In genomic region chr4:63493351-63494121, GRCm38 (mm10) we compare ENCODE assay signal across 8 mouse cellular contexts. TPM values are rescaled to one million over a fixed set of nuclear protein-coding genes. Genes with fewer than 3 reads are reported as not detected.
DNase-seq lines count a peak whose midpoint lies in the region; ATAC-seq and TF ChIP-seq lines count a peak whose summit lies in the region.

No protein-coding gene starts in this region.

- intact Hi-C loops in heart, adult 2 months (cut with DNase I): no loop called here

- no peak overlapping the region for H3K27ac ChIP-seq in heart, embryonic 11.5 days (ENCODE audit: low read depth, low read length)
- H3K27ac ChIP-seq in heart, adult 2 months: no peak overlapping the region
- H3K27ac ChIP-seq in stomach, embryonic 15.5 days: no peak overlapping the region

- H3K9ac ChIP-seq in heart, embryonic 11.5 days (ENCODE audit: low read depth, low read length): no peak overlapping the region
- H3K9ac ChIP-seq in heart, adult 2 months (ENCODE audit: low read depth, low read length): no peak overlapping the region
- no peak overlapping the region for H3K9ac ChIP-seq in stomach, embryonic 15.5 days

- 0 out of 2 replicates have a peak overlapping the region, but pooled peaks have one; percentile 5 for H3K4me3 ChIP-seq in heart, embryonic 11.5 days (ENCODE audit: low read depth, low read length)
- H3K4me3 ChIP-seq in heart, adult 2 months: no peak overlapping the region
- H3K4me3 ChIP-seq in stomach, embryonic 15.5 days (replicated peaks): no peak overlapping the region

- no peak for ATAC-seq in heart, embryonic 11.5 days (replicated peaks; ENCODE audit: insufficient number of reproducible peaks, low FRiP score, low TSS enrichment)
- no peak for ATAC-seq in stomach, embryonic 15.5 days (ENCODE audit: insufficient read depth, low FRiP score, low read depth)
- no peak for ATAC-seq in granulocyte monocyte progenitor cell, adult 5-6 weeks (replicated peaks; ENCODE audit: poor library complexity, severe bottlenecking)

- peaks cover 15% of the 10 kb centered on the region for H3K4me1 ChIP-seq in heart, embryonic 11.5 days (ENCODE audit: control insufficient read depth, insufficient read depth, low read length)
- peaks cover 3% of the 10 kb centered on the region for H3K4me1 ChIP-seq in heart, adult 2 months (ENCODE audit: control insufficient read depth, insufficient read depth, low read length)
- H3K4me1 ChIP-seq in stomach, embryonic 15.5 days: peaks cover 20% of the 10 kb centered on the region

- no peak for DNase-seq in heart, adult 2 months
- peak; percentile 30 for DNase-seq in thymus, postnatal 4 days
- DNase-seq in thymus, adult 18-20 months: no peak
- peak; percentile 21 to 34 for DNase-seq in kidney, postnatal 4 days
- DNase-seq in cerebellum, postnatal 36 days: no peak

- WGBS in heart, embryonic 11.5 days (ENCODE audit: insufficient replicate concordance): 54% methylated on average over 9 of the region's 9 CpGs
- 65% methylated on average over 9 of the region's 9 CpGs for WGBS in heart, adult 2 months
- 42% methylated on average over 9 of the region's 9 CpGs for whole genome bisulfite sequencing in stomach, embryonic 15.5 days

- H3K36me3 ChIP-seq in heart, embryonic 11.5 days (ENCODE audit: control insufficient read depth, insufficient read depth, low read length): no peaks in the 10 kb centered on the region
- H3K36me3 ChIP-seq in heart, adult 2 months (ENCODE audit: control insufficient read depth, insufficient read depth, low read length): no peaks in the 10 kb centered on the region
- H3K36me3 ChIP-seq in stomach, embryonic 15.5 days: no peaks in the 10 kb centered on the region

- TF ChIP-seq EP300 in heart, adult 2 months (IDR thresholded peaks at IDR 0.05; ENCODE audit: insufficient read depth, low read depth, low read length): no peak

- H3K9me3 ChIP-seq in heart, embryonic 11.5 days (replicated peaks; ENCODE audit: control insufficient read depth, low read length): no peaks in the 10 kb centered on the region
- H3K9me3 ChIP-seq in stomach, embryonic 15.5 days: no peaks in the 10 kb centered on the region

- no peak for TF ChIP-seq POLR2A in heart, adult 2 months (IDR thresholded peaks at IDR 0.05; ENCODE audit: insufficient read depth, low read depth, low read length)

- H3K79me2 ChIP-seq in heart, adult 2 months (replicated peaks; ENCODE audit: control insufficient read depth, insufficient read depth, low read length): no peaks in the 10 kb centered on the region

- peak overlapping the region; percentile 95 for H3K4me2 ChIP-seq in heart, embryonic 11.5 days
- H3K4me2 ChIP-seq in stomach, embryonic 15.5 days: peak overlapping the region; percentile 97

- peaks cover 19% of the 10 kb centered on the region for H3K27me3 ChIP-seq in heart, embryonic 11.5 days (ENCODE audit: control insufficient read depth, insufficient read depth, low read length)
- peaks cover 2% of the 10 kb centered on the region; the same call in 1 of the 2 replicates for H3K27me3 ChIP-seq in heart, adult 2 months (ENCODE audit: control insufficient read depth, insufficient read depth, low read length)
- H3K27me3 ChIP-seq in stomach, embryonic 15.5 days (replicated peaks): peaks cover 12% of the 10 kb centered on the region; the same call in 1 of the 2 replicates

- TF ChIP-seq CTCF in heart, adult 2 months (IDR thresholded peaks at IDR 0.05): no peak

RNA-seq across cellular contexts. Expression of gene Whrn, which starts 2.3 kb away (rescaled TPM):
- polyA plus RNA-seq in heart, embryonic 11.5 days (2014; fragmentation: Nextera tagmentation; extraction: Ambion mirVana): 3.3 and 4.7 TPM in 2 replicates
- 10 to 100 TPM; 29.9 to 31.4 TPM for total RNA-seq in heart, adult 2 months (2021)
- 33.9 and 44.7 TPM in 2 replicates for polyA plus RNA-seq in heart, adult 2 months (2012; rRNA removed)
- 4.1 and 4.3 TPM in 2 replicates for polyA plus RNA-seq in stomach, embryonic 15.5 days (2015; fragmentation: Nextera tagmentation; extraction: Ambion mirVana)
- total RNA-seq in granulocyte monocyte progenitor cell, adult 5-6 weeks (2014; fragmentation: Nextera tagmentation): 1.9 and 3.4 TPM in 2 replicates
- total RNA-seq in granulocyte monocyte progenitor cell, adult 5-6 weeks (2017): 0.90 and 1.7 TPM in 2 replicates

RNA-seq across cellular contexts. Expression of gene Atp6v1g1, which starts 51.0 kb away (rescaled TPM):
- polyA plus RNA-seq in heart, embryonic 11.5 days (2014; fragmentation: Nextera tagmentation; extraction: Ambion mirVana): 213 and 221 TPM in 2 replicates
- total RNA-seq in heart, adult 2 months (2021): 100 to 1,000 TPM; 138 to 164 TPM
- polyA plus RNA-seq in heart, adult 2 months (2012; rRNA removed): 53.6 and 80.9 TPM in 2 replicates
- 248 and 268 TPM in 2 replicates for polyA plus RNA-seq in stomach, embryonic 15.5 days (2015; fragmentation: Nextera tagmentation; extraction: Ambion mirVana)
- 97.1 and 115 TPM in 2 replicates for total RNA-seq in granulocyte monocyte progenitor cell, adult 5-6 weeks (2014; fragmentation: Nextera tagmentation)
- total RNA-seq in granulocyte monocyte progenitor cell, adult 5-6 weeks (2017): 72.3 and 98.9 TPM in 2 replicates

Comparison
In these comparisons a context has a peak if more than half of its experiments do, and no peak if none do; other contexts are left out.
1. DNase-seq: peak in thymus, postnatal 4 days (single experiment) and kidney, postnatal 4 days (2 of 2); none in heart, adult 2 months (0 of 2), thymus, adult 18-20 months (0 of 2) and cerebellum, postnatal 36 days (0 of 2).